Mouse (Mus musculus) stomach, embryonic 16.5 days (tissue): ENCODE measurements around the gene Adgrf1. TPM values are rescaled to one million over a fixed set of nuclear protein-coding genes. Genes with fewer than 3 reads are reported as not detected.

Experiments used
- ATAC-seq: fragments of 200-750 bp; cut with Nextera tagmentation; 2 replicates; pipeline ENCODE4 v1.8.0; 2017; ENCODE audit warnings: moderate number of reproducible peaks, moderate TSS enrichment; ENCODE audit not compliant: insufficient read depth, low FRiP score
- H3K27ac ChIP-seq: fragments of 300-500 bp; sonication (generic); 2 replicates; pipeline ENCODE4 v1.5.1; 2014; ENCODE audit warnings: low read length
- H3K27me3 ChIP-seq: fragments of 300-500 bp; sonication (generic); 2 replicates; pipeline ENCODE4 v1.6.1; 2014; ENCODE audit warnings: low read length, control low read depth, mixed read lengths; ENCODE audit not compliant: control insufficient read depth, insufficient read depth
- H3K36me3 ChIP-seq: fragments of 300-500 bp; sonication (generic); 2 replicates; pipeline ENCODE4 v1.6.1; 2014; ENCODE audit warnings: low read length; ENCODE audit not compliant: control insufficient read depth, insufficient read depth
- H3K4me1 ChIP-seq: fragments of 300-500 bp; sonication (generic); 2 replicates; pipeline ENCODE4 v1.6.1; 2014; ENCODE audit warnings: low read length, control low read depth, mixed read lengths; ENCODE audit not compliant: control insufficient read depth, insufficient read depth
- H3K4me2 ChIP-seq: fragments of 300-500 bp; sonication (generic); 2 replicates; pipeline ENCODE4 v1.6.1; 2014; ENCODE audit warnings: low read depth, low read length, mixed read lengths
- H3K4me3 ChIP-seq: fragments of 300-500 bp; sonication (generic); replicated peaks from 2 replicates; pipeline ENCODE4 v1.5.1; 2014; ENCODE audit warnings: mild to moderate bottlenecking, low read length
- H3K9ac ChIP-seq: fragments of 300-500 bp; sonication (generic); 2 replicates; pipeline ENCODE4 v1.6.1; 2014; ENCODE audit warnings: low read length
- H3K9me3 ChIP-seq: fragments of 300-500 bp; sonication (generic); replicated peaks from 2 replicates; pipeline ENCODE4 v1.6.1; 2016; ENCODE audit warnings: low read length, control low read depth; ENCODE audit not compliant: control insufficient read depth
- WGBS: fragments of 180-500 bp; shearing (Covaris S2); extraction: QIAGEN DNeasy Blood & Tissue Kit; methylation state at CpG from one replicate; pipeline ENCODE4 v1.1.7; 2014; 5-methylcytosine and 5-hydroxymethylcytosine counted together
- polyA plus RNA-seq: library from polyadenylated mRNA; unstranded; fragments of >200 nt; fragmentation: Nextera tagmentation; extraction: Ambion mirVana; gene quantifications from 2 replicates; pipeline ENCODE4 v1.2.1, GENCODE M21; 2015

The Adgrf1 gene
- polyA plus RNA-seq: 0.05 and 0.14 TPM in 2 replicates

GRCm38 (mm10) chr17:43270161-43270560 lies at the start of gene Adgrf1:
Gene Adgrf1, plus strand, starts transcription at chr17:43270329.
- Histone ChIP-seq H3K9me3 (0 out of 2 replicates have a peak, but pooled peaks cover 3% of the 10 kb centered on the region), H3K27ac (no peak within 1 kb of the TSS), H3K4me2 (no peak within 1 kb of the TSS), H3K36me3 (no peaks in the 10 kb centered on the region), H3K4me1 (no peaks in the 10 kb centered on the region), H3K27me3 (no peaks in the 10 kb centered on the region), H3K9ac (no peak within 1 kb of the TSS), H3K4me3 (no peak within 1 kb of the TSS)
- no peak for ATAC-seq
- 49% methylated on average over 6 of the region's 6 CpGs for WGBS

GRCm38 (mm10) chr17:43226101-43226500 lies 44.0 kb upstream of the Adgrf1 start:
- Histone ChIP-seq H3K36me3 (no peaks in the 10 kb centered on the region), H3K27me3 (no peaks in the 10 kb centered on the region), H3K27ac (no peak overlapping the region), H3K9me3 (no peaks in the 10 kb centered on the region), H3K4me3 (no peak overlapping the region), H3K4me2 (no peak overlapping the region), H3K9ac (no peak overlapping the region), H3K4me1 (peaks cover 4% of the 10 kb centered on the region)
- 73% methylated on average over 6 of the region's 6 CpGs for WGBS
- ATAC-seq: no peak

GRCm38 (mm10) chr17:43229621-43230513 lies 40.3 kb upstream of the Adgrf1 start:
- peak; percentile 60; the same call in 1 of the 2 replicates for ATAC-seq
- H3K27ac ChIP-seq: no peak overlapping the region
- no peak overlapping the region for H3K4me3 ChIP-seq
- 0 out of 2 replicates have a peak overlapping the region, but pooled peaks have one; percentile 5 for H3K9ac ChIP-seq
- WGBS: 39% methylated on average over 12 of the region's 12 CpGs
- peak overlapping the region; percentile 34 for H3K4me2 ChIP-seq
- no peaks in the 10 kb centered on the region for H3K9me3 ChIP-seq
- H3K4me1 ChIP-seq: peaks cover 6% of the 10 kb centered on the region
- H3K36me3 ChIP-seq: no peaks in the 10 kb centered on the region
- H3K27me3 ChIP-seq: no peaks in the 10 kb centered on the region

- Histone ChIP-seq H3K36me3 (no peaks in the 10 kb centered on the region), H3K9me3 (no peaks in the 10 kb centered on the region), H3K27me3 (no peaks in the 10 kb centered on the region), H3K4me2 (no peak overlapping the region), H3K4me3 (no peak overlapping the region), H3K4me1 (peaks cover 6% of the 10 kb centered on the region), H3K9ac (no peak overlapping the region), H3K27ac (no peak overlapping the region)
- ATAC-seq: no peak
- WGBS: 76% methylated on average over 7 of the region's 7 CpGs
These were observed 39.3 kb upstream of the Adgrf1 start for GRCm38 (mm10) chr17:43230821-43231220.

GRCm38 (mm10) chr17:43232769-43233168 lies 37.4 kb upstream of the Adgrf1 start:
- Histone ChIP-seq H3K36me3 (no peaks in the 10 kb centered on the region), H3K4me3 (no peak overlapping the region), H3K4me2 (peak overlapping the region; percentile 6; the same call in 1 of the 2 replicates), H3K9me3 (no peaks in the 10 kb centered on the region), H3K27me3 (no peaks in the 10 kb centered on the region), H3K27ac (no peak overlapping the region), H3K4me1 (peaks cover 6% of the 10 kb centered on the region), H3K9ac (no peak overlapping the region)
- 47% methylated on average over 6 of the region's 6 CpGs for WGBS
- ATAC-seq: no peak; the same call in 1 of the 2 replicates

GRCm38 (mm10) chr17:43236656-43237250 lies 33.4 kb upstream of the Adgrf1 start:
- WGBS: 76% methylated on average over 14 of the region's 14 CpGs
- ATAC-seq: no peak
- Histone ChIP-seq H3K4me1 (peaks cover 22% of the 10 kb centered on the region), H3K9ac (no peak overlapping the region), H3K36me3 (no peaks in the 10 kb centered on the region), H3K27ac (no peak overlapping the region), H3K9me3 (no peaks in the 10 kb centered on the region), H3K4me3 (no peak overlapping the region), H3K27me3 (no peaks in the 10 kb centered on the region), H3K4me2 (no peak overlapping the region)

GRCm38 (mm10) chr17:43239035-43239434 lies 31.1 kb upstream of the Adgrf1 start:
- WGBS: 74% methylated on average over 6 of the region's 6 CpGs
- ATAC-seq: no peak

GRCm38 (mm10) chr17:43241134-43241533 lies 29.0 kb upstream of the Adgrf1 start:
- Histone ChIP-seq H3K27me3 (no peaks in the 10 kb centered on the region), H3K9me3 (no peaks in the 10 kb centered on the region), H3K4me1 (peaks cover 19% of the 10 kb centered on the region), H3K4me2 (no peak overlapping the region), H3K4me3 (no peak overlapping the region), H3K36me3 (no peaks in the 10 kb centered on the region), H3K9ac (no peak overlapping the region), H3K27ac (peak overlapping the region; percentile 15)
- WGBS: 18% methylated on average over 10 of the region's 10 CpGs
- ATAC-seq: peak; percentile 91

More at GRCm38 (mm10) chr17:43239035-43239434, 31.1 kb upstream of the Adgrf1 start:
- H3K9me3 ChIP-seq: no peaks in the 10 kb centered on the region
- H3K9ac ChIP-seq: no peak overlapping the region
- no peak overlapping the region for H3K4me3 ChIP-seq
- H3K4me2 ChIP-seq: no peak overlapping the region
- no peak overlapping the region for H3K27ac ChIP-seq
- H3K4me1 ChIP-seq: peaks cover 19% of the 10 kb centered on the region
- H3K36me3 ChIP-seq: no peaks in the 10 kb centered on the region
- no peaks in the 10 kb centered on the region for H3K27me3 ChIP-seq

- no peaks in the 10 kb centered on the region for H3K36me3 ChIP-seq
- no peak overlapping the region for H3K4me3 ChIP-seq
- no peak overlapping the region for H3K4me2 ChIP-seq
- no peaks in the 10 kb centered on the region for H3K27me3 ChIP-seq
- no peaks in the 10 kb centered on the region for H3K9me3 ChIP-seq
- H3K27ac ChIP-seq: 0 out of 2 replicates have a peak overlapping the region, but pooled peaks have one; percentile 22
- ATAC-seq: no peak
- 67% methylated on average over 3 of the region's 3 CpGs for WGBS
- H3K9ac ChIP-seq: no peak overlapping the region
- H3K4me1 ChIP-seq: peaks cover 19% of the 10 kb centered on the region
These were observed 27.5 kb upstream of the Adgrf1 start for GRCm38 (mm10) chr17:43242609-43243008.
